In the genomic region with DNA sequence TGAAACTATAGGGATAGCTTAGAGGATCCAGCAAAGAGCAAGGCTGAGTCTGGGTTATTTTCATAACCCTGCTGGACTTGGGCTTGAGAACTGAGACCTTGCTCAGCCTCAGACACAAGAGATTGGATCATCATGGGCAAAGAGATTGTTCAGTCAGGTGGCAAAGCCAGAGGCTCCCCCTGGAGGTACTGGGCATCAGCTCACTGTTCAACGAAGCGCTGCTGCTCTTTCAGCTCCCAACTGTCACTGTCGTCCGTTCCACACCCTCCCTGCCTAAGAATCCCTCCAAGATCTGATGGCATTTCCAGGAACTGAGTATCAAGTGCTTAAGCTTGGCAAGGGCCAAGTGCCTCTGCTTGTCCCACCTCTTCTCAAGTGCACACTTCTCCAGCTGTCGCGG, we compare ENCODE assay signal across 15 mouse cellular contexts. TPM values are rescaled to one million over a fixed set of nuclear protein-coding genes. Genes with fewer than 3 reads are reported as not detected.
DNase-seq lines count a peak whose midpoint lies in the region; ATAC-seq and TF ChIP-seq lines count a peak whose summit lies in the region.
"Had no signal": no experiment of that assay in that cellular context is flagged by ENCODE, and none has a peak within 500 bp of the region (broad histone marks: within the 10 kb centered on the region; RNA-seq: fewer than 3 reads in every experiment).

No protein-coding gene starts in this region.

- in situ Hi-C loops in CH12.LX (cut with MboI; ENCODE audit: low pct_ligation_motif_present, low pct_unique_long_range_greater_than_20kb, low sequenced_read_pairs), result no loop called here

- no peaks in the 10 kb centered on the region for H3K27me3 ChIP-seq in heart, adult 2 months (ENCODE audit: control insufficient read depth, insufficient read depth, low read length)
- H3K27me3 ChIP-seq in CH12.LX (replicated peaks), result peaks cover 17% of the 10 kb centered on the region
- H3K27me3 ChIP-seq in midbrain, embryonic 16.5 days (ENCODE audit: control insufficient read depth, insufficient read depth, low read depth, low read length), result no peaks in the 10 kb centered on the region
- H3K27me3 ChIP-seq: forebrain, embryonic 13.5 days; midbrain, embryonic 15.5 days had no signal

- no peak for TF ChIP-seq EP300 in heart, adult 2 months (IDR thresholded peaks at IDR 0.05; ENCODE audit: insufficient read depth, low read depth, low read length)
- no peak for TF ChIP-seq EP300 in CH12.LX (IDR thresholded peaks at IDR 0.05; ENCODE audit: low read length)

- H3K4me3 ChIP-seq in heart, adult 2 months, result no peak overlapping the region
- no peak overlapping the region for H3K4me3 ChIP-seq in CH12.LX (replicated peaks in 1 of 3; ENCODE audit: low read depth in 2 of 3, low read length in 2 of 3, poor library complexity in 1 of 3)
- H3K4me3 ChIP-seq in cortical plate, adult 2 months (ENCODE audit: insufficient read depth, low read length), result no peak overlapping the region
- H3K4me3 ChIP-seq in midbrain, embryonic 16.5 days (ENCODE audit: low read depth, low read length), result no peak overlapping the region
- H3K4me3 ChIP-seq: forebrain, embryonic 13.5 days; hindbrain, embryonic 10.5 days; midbrain, embryonic 15.5 days had no signal

- TF ChIP-seq CTCF in heart, adult 2 months (IDR thresholded peaks at IDR 0.05), result peak; percentile 59
- peak in 1 of 2 experiments; percentile 55; a peak in 2 of 4 replicates for TF ChIP-seq CTCF in CH12.LX (conservative IDR thresholded peaks at IDR 0.05 in 1 of 2, IDR thresholded peaks at IDR 0.05 in 1 of 2; ENCODE audit: low read depth in 2 of 2, low read length in 2 of 2)
- TF ChIP-seq CTCF in cortical plate, adult 2 months (IDR thresholded peaks at IDR 0.05; ENCODE audit: extremely low read depth, insufficient read depth, low read length), result 0 out of 2 replicates have a peak, but pooled peaks have one; percentile 5

- no peak for TF ChIP-seq POLR2A in heart, adult 2 months (IDR thresholded peaks at IDR 0.05; ENCODE audit: insufficient read depth, low read depth, low read length)
- TF ChIP-seq POLR2A in CH12.LX (IDR thresholded peaks at IDR 0.05; ENCODE audit: low read depth, low read length), result no peak
- TF ChIP-seq POLR2A in cortical plate, adult 2 months (IDR thresholded peaks at IDR 0.05; ENCODE audit: extremely low read depth, insufficient read depth, low read length), result no peak

- dilution Hi-C loops in CH12.LX (cut with MboI; ENCODE audit: extremely low pct_ligation_motif_present, extremely low pct_unique_long_range_greater_than_20kb, low sequenced_read_pairs), result no loop called here

- no peak for ATAC-seq in midbrain, embryonic 16.5 days
- ATAC-seq: forebrain, embryonic 13.5 days; midbrain, embryonic 15.5 days had no signal

- no peak overlapping the region for H3K9ac ChIP-seq in heart, adult 2 months (ENCODE audit: low read depth, low read length)
- H3K9ac ChIP-seq in CH12.LX (ENCODE audit: insufficient read depth, low read depth), result no peak overlapping the region
- no peak overlapping the region for H3K9ac ChIP-seq in midbrain, embryonic 16.5 days (ENCODE audit: low read depth, low read length)
- H3K9ac ChIP-seq: forebrain, embryonic 13.5 days; midbrain, embryonic 15.5 days had no signal

- no peak for DNase-seq in heart, adult 2 months
- DNase-seq in heart, adult 9 months (ENCODE audit: low spot score in 2 of 2), result no peak
- peak; percentile 14 for DNase-seq in left cerebral cortex, postnatal 4 days
- no peak for DNase-seq in left cerebral cortex, adult 18-20 months (ENCODE audit: low spot score in 2 of 2)
- DNase-seq in CH12.LX (ENCODE audit: extremely low read depth), result no peak
- DNase-seq in urinary bladder, postnatal 36 days (ENCODE audit: low spot score in 2 of 2), result no peak

- no peaks in the 10 kb centered on the region for H3K36me3 ChIP-seq in heart, adult 2 months (ENCODE audit: control insufficient read depth, insufficient read depth, low read length)
- no peaks in the 10 kb centered on the region for H3K36me3 ChIP-seq in CH12.LX (replicated peaks in 1 of 2; ENCODE audit: control insufficient read depth in 1 of 2, insufficient read depth in 1 of 2, low read length in 1 of 2)
- no peaks in the 10 kb centered on the region for H3K36me3 ChIP-seq in midbrain, embryonic 16.5 days (ENCODE audit: control insufficient read depth, insufficient read depth, low read length)
- H3K36me3 ChIP-seq: hindbrain, embryonic 10.5 days; midbrain, embryonic 15.5 days had no signal

- H3K79me2 ChIP-seq in heart, adult 2 months (replicated peaks; ENCODE audit: control insufficient read depth, insufficient read depth, low read length), result no peaks in the 10 kb centered on the region
- no peaks in the 10 kb centered on the region for H3K79me2 ChIP-seq in CH12.LX (replicated peaks; ENCODE audit: control insufficient read depth, extremely low read depth, insufficient read depth, poor library complexity, severe bottlenecking)

- TF ChIP-seq RAD21 in CH12.LX (IDR thresholded peaks at IDR 0.05; ENCODE audit: low read depth, low read length), result peak; percentile 31

- no peaks in the 10 kb centered on the region for H3K9me3 ChIP-seq in CH12.LX (replicated peaks; ENCODE audit: low read length)
- no peaks in the 10 kb centered on the region for H3K9me3 ChIP-seq in midbrain, embryonic 16.5 days (replicated peaks; ENCODE audit: control insufficient read depth, low read length, poor library complexity, severe bottlenecking)
- H3K9me3 ChIP-seq: forebrain, embryonic 13.5 days; hindbrain, embryonic 10.5 days; midbrain, embryonic 15.5 days had no signal

- no peaks in the 10 kb centered on the region for H3K4me1 ChIP-seq in heart, adult 2 months (ENCODE audit: control insufficient read depth, insufficient read depth, low read length)
- no peaks in the 10 kb centered on the region for H3K4me1 ChIP-seq in CH12.LX (ENCODE audit: control insufficient read depth in 1 of 2, insufficient read depth in 2 of 2)
- no peaks in the 10 kb centered on the region for H3K4me1 ChIP-seq in cortical plate, adult 2 months (ENCODE audit: control insufficient read depth, insufficient read depth, low read length)
- no peaks in the 10 kb centered on the region for H3K4me1 ChIP-seq in midbrain, embryonic 16.5 days (ENCODE audit: control insufficient read depth, insufficient read depth, low read length)
- H3K4me1 ChIP-seq: forebrain, embryonic 13.5 days; hindbrain, embryonic 10.5 days; midbrain, embryonic 15.5 days had no signal

- intact Hi-C loops in heart, adult 2 months (cut with DNase I), result no loop called here
- intact Hi-C loops in left cerebral cortex, postnatal 4 days (cut with DNase I), result no loop called here

- no peak overlapping the region for H3K27ac ChIP-seq in heart, adult 2 months
- H3K27ac ChIP-seq in CH12.LX (ENCODE audit: insufficient read depth, low read depth), result no peak overlapping the region
- no peak overlapping the region for H3K27ac ChIP-seq in cortical plate, adult 2 months (ENCODE audit: insufficient read depth, low read length)
- no peak overlapping the region for H3K27ac ChIP-seq in midbrain, embryonic 16.5 days (ENCODE audit: low read length)
- H3K27ac ChIP-seq: forebrain, embryonic 13.5 days; hindbrain, embryonic 10.5 days; midbrain, embryonic 15.5 days had no signal

- no peak overlapping the region for H3K4me2 ChIP-seq in CH12.LX (ENCODE audit: insufficient read depth, low read depth, poor library complexity, severe bottlenecking)
- H3K4me2 ChIP-seq in midbrain, embryonic 16.5 days (ENCODE audit: low read length), result no peak overlapping the region
- H3K4me2 ChIP-seq: forebrain, embryonic 13.5 days; midbrain, embryonic 15.5 days had no signal

- 31% methylated on average over 6 of the region's 6 CpGs for WGBS in heart, adult 2 months
- 43% methylated on average over 6 of the region's 6 CpGs for WGBS in midbrain, embryonic 16.5 days

TF ChIP-seq in CH12.LX, 34 proteins besides CTCF, POLR2A, EP300 and RAD21 (continues in another document):
- no peak for TF ChIP-seq MYC (IDR thresholded peaks at IDR 0.05; ENCODE audit: low read depth, low read length)
- TF ChIP-seq USF1 (IDR thresholded peaks at IDR 0.05; ENCODE audit: low read depth, low read length), result no peak
- TF ChIP-seq USF2 (conservative IDR thresholded peaks at IDR 0.05; ENCODE audit: low read depth, low read length), result no peak

RNA-seq across cellular contexts. Expression of gene Tex19.1, which starts 7.2 kb away (rescaled TPM):
- not detected for total RNA-seq in heart, adult 2 months (2021)
- polyA plus RNA-seq in heart, adult 2 months (2012; rRNA removed), result not detected in 2 replicates
- total RNA-seq in left cerebral cortex, postnatal 4 days (2021), result not detected
- total RNA-seq in left cerebral cortex, adult 18-20 months (2021), result not detected
- total RNA-seq in CH12.LX (2012; rRNA removed) (0.21 TPM in 1 of 2 replicates, not detected in the other), CH12.LX (2014; rRNA removed) (0.51 and 0.95 TPM in 2 replicates)
- polyA plus RNA-seq in CH12.LX (2012; ENCODE audit: insufficient read length, low read depth), result 0.35 and 0.57 TPM in 2 replicates
- polyA plus RNA-seq in cortical plate, adult 2 months (2012; rRNA removed), result not detected in 2 replicates
- not detected in 2 replicates for polyA plus RNA-seq in midbrain, embryonic 16.5 days (2015; fragmentation: Nextera tagmentation; extraction: Ambion mirVana)
- total RNA-seq: granulocyte monocyte progenitor cell, adult 5-6 weeks had no signal
- polyA plus RNA-seq: embryonic facial prominence, embryonic 14.5 days; forebrain, embryonic 13.5 days; hindbrain, embryonic 10.5 days; liver, embryonic 16.5 days; midbrain, embryonic 15.5 days; neural tube, embryonic 14.5 days had no signal

RNA-seq across cellular contexts. Expression of gene Tex19.2, which starts 20.3 kb away (rescaled TPM):
- total RNA-seq in heart, adult 2 months (2021), result not detected
- polyA plus RNA-seq in heart, adult 2 months (2012; rRNA removed), result not detected in 2 replicates
- total RNA-seq in left cerebral cortex, postnatal 4 days (2021), result not detected
- not detected for total RNA-seq in left cerebral cortex, adult 18-20 months (2021)
- total RNA-seq in CH12.LX (2012; rRNA removed) (0.64 and 0.92 TPM in 2 replicates), CH12.LX (2014; rRNA removed) (1.4 and 1.5 TPM in 2 replicates)
- 2.3 and 2.4 TPM in 2 replicates for polyA plus RNA-seq in CH12.LX (2012; ENCODE audit: insufficient read length, low read depth)
- polyA plus RNA-seq in cortical plate, adult 2 months (2012; rRNA removed), result not detected in 2 replicates
- polyA plus RNA-seq in midbrain, embryonic 16.5 days (2015; fragmentation: Nextera tagmentation; extraction: Ambion mirVana), result not detected in 2 replicates
- total RNA-seq: granulocyte monocyte progenitor cell, adult 5-6 weeks had no signal
- polyA plus RNA-seq: embryonic facial prominence, embryonic 14.5 days; forebrain, embryonic 13.5 days; hindbrain, embryonic 10.5 days; midbrain, embryonic 15.5 days; neural tube, embryonic 14.5 days had no signal

RNA-seq across cellular contexts. Expression of gene Uts2r, which starts 21.3 kb away (rescaled TPM):
- total RNA-seq in heart, adult 2 months (2021), result under 1 TPM; 0.20 to 0.37 TPM
- 1.9 and 3.2 TPM in 2 replicates for polyA plus RNA-seq in heart, adult 2 months (2012; rRNA removed)
- total RNA-seq in left cerebral cortex, postnatal 4 days (2021), result not detected
- total RNA-seq in left cerebral cortex, adult 18-20 months (2021), result under 1 TPM; 0.19 to 0.21 TPM
- not detected in 2 replicates for total RNA-seq in CH12.LX (2012; rRNA removed)
- not detected in 2 replicates for total RNA-seq in CH12.LX (2014; rRNA removed)
- polyA plus RNA-seq in CH12.LX (2012; ENCODE audit: insufficient read length, low read depth), result not detected in 2 replicates
- polyA plus RNA-seq in cortical plate, adult 2 months (2012; rRNA removed), result 0.17 and 0.19 TPM in 2 replicates
- 0.83 and 1.1 TPM in 2 replicates for polyA plus RNA-seq in midbrain, embryonic 16.5 days (2015; fragmentation: Nextera tagmentation; extraction: Ambion mirVana)
- total RNA-seq: granulocyte monocyte progenitor cell, adult 5-6 weeks had no signal
- polyA plus RNA-seq: liver, embryonic 16.5 days had no signal

RNA-seq across cellular contexts. Expression of gene Sectm1a, which starts 57.7 kb away (rescaled TPM):
- total RNA-seq in heart, adult 2 months (2021), result not detected
- polyA plus RNA-seq in heart, adult 2 months (2012; rRNA removed), result not detected in 2 replicates
- under 1 TPM in 1 of 2 experiments, not detected in 1; 0.30 TPM for total RNA-seq in left cerebral cortex, postnatal 4 days (2021)
- not detected for total RNA-seq in left cerebral cortex, adult 18-20 months (2021)
- total RNA-seq in CH12.LX (2012; rRNA removed), result 0.08 TPM in 1 of 2 replicates, not detected in the other
- not detected in 2 replicates for total RNA-seq in CH12.LX (2014; rRNA removed)
- polyA plus RNA-seq in CH12.LX (2012; ENCODE audit: insufficient read length, low read depth), result not detected in 2 replicates
- not detected in 2 replicates for polyA plus RNA-seq in cortical plate, adult 2 months (2012; rRNA removed)
- polyA plus RNA-seq in midbrain, embryonic 16.5 days (2015; fragmentation: Nextera tagmentation; extraction: Ambion mirVana), result not detected in 2 replicates
- total RNA-seq: granulocyte monocyte progenitor cell, adult 5-6 weeks had no signal
- polyA plus RNA-seq: forebrain, embryonic 13.5 days; hindbrain, embryonic 10.5 days; midbrain, embryonic 15.5 days; neural tube, embryonic 14.5 days had no signal
